Mouse (Mus musculus) forebrain, postnatal 0 days (tissue): ENCODE data around the gene Mtmr4. TPM values are rescaled to one million over a fixed set of nuclear protein-coding genes. Genes with fewer than 3 reads are reported as not detected.

Experiments used
- ATAC-seq: fragments of 200-750 bp; cut with Nextera tagmentation; 2 replicates; pipeline ENCODE4 v1.8.0; 2017; ENCODE audit warnings: mild to moderate bottlenecking, moderate library complexity
- DNase-seq: peaks from one replicate; pipeline ENCODE4 v3.0.0-alpha.2; 2015
- H3K27ac ChIP-seq: fragments of 300-500 bp; sonication (generic); 2 replicates; pipeline ENCODE4 v1.5.1; 2014; ENCODE audit warnings: low read depth, mild to moderate bottlenecking, antibody characterized with exemption, low read length, moderate library complexity, mixed read lengths
- H3K27me3 ChIP-seq: fragments of 300-500 bp; sonication (generic); 2 replicates; pipeline ENCODE4 v1.6.1; 2014; ENCODE audit warnings: mild to moderate bottlenecking, low read length, mixed read lengths; ENCODE audit not compliant: insufficient read depth
- H3K36me3 ChIP-seq: fragments of 300-500 bp; sonication (generic); 2 replicates; pipeline ENCODE4 v1.6.1; 2014; ENCODE audit warnings: mild to moderate bottlenecking, moderate library complexity; ENCODE audit not compliant: insufficient read depth
- H3K4me1 ChIP-seq: fragments of 300-500 bp; sonication (generic); 2 replicates; pipeline ENCODE4 v1.6.1; 2014; ENCODE audit warnings: antibody characterized with exemption; ENCODE audit not compliant: insufficient read depth
- H3K4me2 ChIP-seq: fragments of 300-500 bp; sonication (generic); 2 replicates; pipeline ENCODE4 v1.6.1; 2014; ENCODE audit warnings: low read depth, mild to moderate bottlenecking, moderate library complexity
- H3K4me3 ChIP-seq: fragments of 300-500 bp; sonication (generic); 2 replicates; pipeline ENCODE4 v1.5.1; 2014; ENCODE audit warnings: low read depth, low read length, mixed read lengths
- H3K9ac ChIP-seq: fragments of 300-500 bp; sonication (generic); 2 replicates; pipeline ENCODE4 v1.6.1; 2014; ENCODE audit warnings: mild to moderate bottlenecking
- H3K9me3 ChIP-seq: fragments of 300-500 bp; sonication (generic); 2 replicates; pipeline ENCODE4 v1.6.1; 2016; ENCODE audit warnings: low read length
- CTCF ChIP-seq: sonication (generic); IDR thresholded peaks from 2 replicates; pipeline ENCODE4 v1.5.1; 2016; ENCODE audit warnings: antibody characterized with exemption, control low read depth, low read depth
- WGBS: fragments of 180-500 bp; shearing (Covaris S2); extraction: QIAGEN DNeasy Blood & Tissue Kit; methylation state at CpG from one replicate; pipeline ENCODE4 v1.1.7; 2014; 5-methylcytosine and 5-hydroxymethylcytosine counted together
- polyA plus RNA-seq: library from polyadenylated mRNA; unstranded; fragments of >200 nt; fragmentation: Nextera tagmentation; extraction: Ambion mirVana; gene quantifications from 2 replicates; pipeline ENCODE4 v1.2.1, GENCODE M21; 2015
- total RNA-seq: library from RNA; depleted of rRNA; stranded (reverse); fragments of >200 nt; gene quantifications from 2 replicates; pipeline ENCODE4 v1.2.3, GENCODE M21; 2014

Gene Mtmr4
- total and polyA plus RNA-seq, 2 experiments from 2014 or later: 32.7 to 85.6 TPM

- no peak overlapping the region for H3K9ac ChIP-seq
- no peak overlapping the region for H3K27ac ChIP-seq
- 85% methylated on average over 8 of the region's 8 CpGs for WGBS
- DNase-seq (no peak), ATAC-seq (no peak)
- H3K36me3 ChIP-seq: no peaks in the 10 kb centered on the region
- H3K4me1 ChIP-seq: peaks cover 12% of the 10 kb centered on the region; the same call in 1 of the 2 replicates
- no peak overlapping the region for H3K4me3 ChIP-seq
- TF ChIP-seq CTCF: no peak
- H3K27me3 ChIP-seq: no peaks in the 10 kb centered on the region
- H3K4me2 ChIP-seq: no peak overlapping the region
- H3K9me3 ChIP-seq: no peaks in the 10 kb centered on the region
These were observed 9.8 kb upstream of the Mtmr4 start for GRCm38 (mm10) chr11:87581933-87582710.

- Histone ChIP-seq H3K4me2 (no peak overlapping the region), H3K27ac (no peak overlapping the region), H3K9ac (no peak overlapping the region), H3K4me3 (no peak overlapping the region), H3K4me1 (0 out of 2 replicates have a peak, but pooled peaks cover 4% of the 10 kb centered on the region), H3K27me3 (no peaks in the 10 kb centered on the region), H3K36me3 (no peaks in the 10 kb centered on the region), H3K9me3 (no peaks in the 10 kb centered on the region)
- no peak for DNase-seq
- no peak for TF ChIP-seq CTCF
- no peak for ATAC-seq
- 86% methylated on average over 6 of the region's 6 CpGs for WGBS
These were observed 8.5 kb upstream of the Mtmr4 start for GRCm38 (mm10) chr11:87583291-87584034.

- DNase-seq (no peak), ATAC-seq (no peak)
- Histone ChIP-seq H3K36me3 (0 out of 2 replicates have a peak, but pooled peaks cover 2% of the 10 kb centered on the region), H3K4me1 (no peaks in the 10 kb centered on the region; the same call in 1 of the 2 replicates), H3K27ac (no peak overlapping the region), H3K4me3 (no peak overlapping the region), H3K27me3 (no peaks in the 10 kb centered on the region), H3K9ac (no peak overlapping the region), H3K4me2 (no peak overlapping the region), H3K9me3 (no peaks in the 10 kb centered on the region)
- WGBS: 88% methylated on average over 10 of the region's 10 CpGs
- TF ChIP-seq CTCF: no peak
These were observed 7.1 kb upstream of the Mtmr4 start for GRCm38 (mm10) chr11:87584711-87585505.

- Histone ChIP-seq H3K9me3 (no peaks in the 10 kb centered on the region), H3K36me3 (0 out of 2 replicates have a peak, but pooled peaks cover 2% of the 10 kb centered on the region), H3K27me3 (no peaks in the 10 kb centered on the region), H3K4me1 (no peaks in the 10 kb centered on the region; the same call in 1 of the 2 replicates), H3K4me2 (no peak overlapping the region), H3K27ac (no peak overlapping the region), H3K9ac (no peak overlapping the region), H3K4me3 (no peak overlapping the region)
- ATAC-seq (no peak), DNase-seq (no peak)
- no peak for TF ChIP-seq CTCF
- WGBS: 94% methylated on average over 5 of the region's 5 CpGs
These were observed 4.6 kb upstream of the Mtmr4 start for GRCm38 (mm10) chr11:87587211-87587874.

GRCm38 (mm10) chr11:87589605-87590004 is 2.4 kb upstream of the Mtmr4 start:
- ATAC-seq (no peak), DNase-seq (no peak)
- 0 out of 2 replicates have a peak, but pooled peaks cover 2% of the 10 kb centered on the region for H3K36me3 ChIP-seq
- no peak overlapping the region for H3K27ac ChIP-seq
- 96% methylated on average over 8 of the region's 8 CpGs for WGBS
- H3K27me3 ChIP-seq: no peaks in the 10 kb centered on the region
- H3K9ac ChIP-seq: no peak overlapping the region
- H3K4me3 ChIP-seq: no peak overlapping the region
- H3K9me3 ChIP-seq: no peaks in the 10 kb centered on the region
- no peak for TF ChIP-seq CTCF
- no peak overlapping the region for H3K4me2 ChIP-seq
- H3K4me1 ChIP-seq: peaks cover 10% of the 10 kb centered on the region; the same call in 1 of the 2 replicates

GRCm38 (mm10) chr11:87590841-87591525 is 979 bp upstream of the Mtmr4 start:
- DNase-seq: no peak

More at GRCm38 (mm10) chr11:87590841-87591525, 979 bp upstream of the Mtmr4 start:
- WGBS: 3% methylated on average over 25 of the region's 25 CpGs
- Histone ChIP-seq H3K36me3 (0 out of 2 replicates have a peak, but pooled peaks cover 2% of the 10 kb centered on the region), H3K9me3 (no peaks in the 10 kb centered on the region), H3K27ac (peak overlapping the region; percentile 85), H3K4me2 (peak overlapping the region; percentile 60), H3K4me3 (peak overlapping the region; percentile 83), H3K27me3 (no peaks in the 10 kb centered on the region), H3K9ac (peak overlapping the region; percentile 65), H3K4me1 (peaks cover 13% of the 10 kb centered on the region; the same call in 1 of the 2 replicates)
- no peak for TF ChIP-seq CTCF
- ATAC-seq: no peak
